Mouse (Mus musculus): ENCODE data around the gene Lin7a.

GRCm38 (mm10) chr10:107405347-107405746 is 133.9 kb downstream of the Lin7a start:
- TF ChIP-seq CTCF (IDR thresholded peaks at IDR 0.05; ENCODE audit: extremely low read depth, insufficient read depth, low read length) (no peak), POLR2A (IDR thresholded peaks at IDR 0.05; ENCODE audit: extremely low read depth, insufficient read depth, low read length) (no peak)

All from cortical plate, adult 2 months (tissue).